Mouse (Mus musculus): ENCODE measurements at regions not wholly inside any gene's neighbourhood (a gene's known extent, or its start where the extent isn't known, plus 50 kb on each side); places are given as distances from the start of the nearest gene placed in this dataset.

DNA sequence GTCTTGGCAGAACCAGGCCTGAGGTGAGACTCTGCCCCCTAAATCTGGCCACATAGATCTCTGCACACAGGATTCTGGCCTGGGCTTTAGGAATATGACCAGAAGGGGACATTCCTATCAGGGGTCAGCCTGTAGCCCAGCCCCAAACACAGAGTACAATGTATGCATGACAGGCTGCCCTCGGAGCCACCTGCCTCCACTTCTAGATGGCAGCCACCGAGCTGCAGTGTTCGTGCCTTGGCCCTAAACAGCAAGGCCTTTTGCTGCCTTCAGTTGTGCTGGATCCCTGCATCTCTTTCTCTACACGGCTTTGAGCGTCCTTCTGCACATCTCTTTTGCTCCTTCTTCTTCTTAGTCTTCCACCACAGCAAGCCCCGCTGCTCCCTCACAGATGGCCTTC, 532.2 kb upstream of the 3110018I06Rik start:
- Histone ChIP-seq H3K36me3 (ENCODE audit: control insufficient read depth, insufficient read depth, low read length) (no peaks in the 10 kb centered on the region), H3K27ac (replicated peaks in 1 of 2; ENCODE audit: control insufficient read depth in 1 of 2, insufficient read depth in 1 of 2, low read depth in 2 of 2, low read length in 2 of 2) (no peak overlapping the region), H3K4me3 (ENCODE audit: control insufficient read depth in 1 of 2, insufficient read depth in 1 of 2, low read depth in 1 of 2, low read length in 2 of 2) (no peak overlapping the region), H3K9me3 (ENCODE audit: control insufficient read depth, low read length) (no peaks in the 10 kb centered on the region), H3K9ac (ENCODE audit: low read length) (no peak overlapping the region), H3K4me1 (ENCODE audit: control insufficient read depth in 2 of 2, insufficient read depth in 2 of 2, low read length in 2 of 2) (peaks cover 22 to 29% of the 10 kb centered on the region in 2 experiments; a peak in 3 of 4 replicates), H3K4me2 (ENCODE audit: low read length) (no peak overlapping the region), H3K27me3 (ENCODE audit: control insufficient read depth, insufficient read depth, low read length) (no peaks in the 10 kb centered on the region)
- WGBS = 73% methylated on average over 6 of the region's 6 CpGs
- ATAC-seq (ENCODE audit: insufficient number of reproducible peaks, insufficient read depth, low FRiP score, low read depth) = no peak

GRCm38 (mm10) chr12:106961991-106962390, 526.4 kb upstream of the 3110018I06Rik start:
- Histone ChIP-seq H3K9ac (ENCODE audit: low read length) (no peak overlapping the region), H3K27ac (replicated peaks in 1 of 2; ENCODE audit: control insufficient read depth in 1 of 2, insufficient read depth in 1 of 2, low read depth in 2 of 2, low read length in 2 of 2) (no peak overlapping the region), H3K4me3 (ENCODE audit: control insufficient read depth in 1 of 2, insufficient read depth in 1 of 2, low read depth in 1 of 2, low read length in 2 of 2) (no peak overlapping the region), H3K4me1 (ENCODE audit: control insufficient read depth in 2 of 2, insufficient read depth in 2 of 2, low read length in 2 of 2) (no peaks in the 10 kb centered on the region), H3K36me3 (ENCODE audit: control insufficient read depth, insufficient read depth, low read length) (no peaks in the 10 kb centered on the region), H3K27me3 (ENCODE audit: control insufficient read depth, insufficient read depth, low read length) (no peaks in the 10 kb centered on the region), H3K4me2 (ENCODE audit: low read length) (no peak overlapping the region), H3K9me3 (ENCODE audit: control insufficient read depth, low read length) (0 out of 2 replicates have a peak, but pooled peaks cover 5% of the 10 kb centered on the region)
- no peak for ATAC-seq (ENCODE audit: insufficient number of reproducible peaks, insufficient read depth, low FRiP score, low read depth)
- WGBS = 70% methylated on average over 4 of the region's 4 CpGs

DNA sequence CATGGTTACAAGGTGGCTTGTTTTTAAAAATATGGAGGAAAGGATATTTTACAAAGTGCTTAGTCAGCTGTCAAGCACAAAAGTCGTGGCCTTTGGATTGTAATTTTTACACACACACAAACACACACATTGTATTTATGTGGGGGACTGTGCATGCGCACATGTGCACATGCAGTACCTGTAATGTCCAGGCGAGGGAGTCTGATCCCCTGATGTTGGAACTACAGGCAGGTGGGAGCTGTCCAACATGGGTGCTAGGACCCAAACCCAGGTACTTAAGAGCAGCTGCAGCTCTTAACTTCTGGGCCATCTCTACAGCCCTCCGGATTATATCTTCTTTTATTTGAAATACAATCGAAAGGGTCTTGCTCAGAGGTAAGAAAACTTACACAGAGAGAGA, 524.7 kb upstream of the 3110018I06Rik start:
- no peak overlapping the region for H3K4me2 ChIP-seq (ENCODE audit: low read length)
- H3K36me3 ChIP-seq (ENCODE audit: control insufficient read depth, insufficient read depth, low read length) = no peaks in the 10 kb centered on the region
- no peak overlapping the region for H3K27ac ChIP-seq (replicated peaks in 1 of 2; ENCODE audit: control insufficient read depth in 1 of 2, insufficient read depth in 1 of 2, low read depth in 2 of 2, low read length in 2 of 2)
- H3K9me3 ChIP-seq (ENCODE audit: control insufficient read depth, low read length) = 0 out of 2 replicates have a peak, but pooled peaks cover 5% of the 10 kb centered on the region
- no peak overlapping the region for H3K4me3 ChIP-seq (ENCODE audit: control insufficient read depth in 1 of 2, insufficient read depth in 1 of 2, low read depth in 1 of 2, low read length in 2 of 2)
- no peaks in the 10 kb centered on the region for H3K27me3 ChIP-seq (ENCODE audit: control insufficient read depth, insufficient read depth, low read length)
- no peak overlapping the region for H3K9ac ChIP-seq (ENCODE audit: low read length)
- 58% methylated on average over 5 of the region's 5 CpGs for WGBS
- H3K4me1 ChIP-seq (ENCODE audit: control insufficient read depth in 2 of 2, insufficient read depth in 2 of 2, low read length in 2 of 2) = no peaks in the 10 kb centered on the region
- no peak for ATAC-seq (ENCODE audit: insufficient number of reproducible peaks, insufficient read depth, low FRiP score, low read depth)

DNA sequence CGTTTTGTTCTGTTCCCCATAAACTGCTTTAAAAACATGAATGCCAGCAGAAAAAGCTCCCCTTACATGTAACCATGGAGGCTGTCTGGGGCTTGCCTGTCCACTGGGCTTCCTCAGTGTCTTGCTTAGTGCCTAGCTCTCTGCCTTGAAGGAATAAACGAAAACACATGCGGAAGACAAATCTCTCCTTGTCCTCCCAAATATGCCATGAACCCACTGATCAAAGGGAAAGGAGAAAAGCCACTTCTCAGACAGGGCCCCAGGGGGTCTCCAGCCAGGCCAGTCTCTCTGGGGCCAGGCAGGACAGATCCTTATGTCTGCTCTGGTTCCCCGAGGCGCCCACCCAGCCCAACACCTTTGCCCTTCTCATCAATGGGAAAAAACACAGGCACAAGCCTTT, 518.6 kb upstream of the 3110018I06Rik start:
- Histone ChIP-seq H3K9me3 (ENCODE audit: control insufficient read depth, low read length) (peaks cover 4% of the 10 kb centered on the region), H3K27ac (replicated peaks in 1 of 2; ENCODE audit: control insufficient read depth in 1 of 2, insufficient read depth in 1 of 2, low read depth in 2 of 2, low read length in 2 of 2) (no peak overlapping the region), H3K4me2 (ENCODE audit: low read length) (no peak overlapping the region), H3K4me3 (ENCODE audit: control insufficient read depth in 1 of 2, insufficient read depth in 1 of 2, low read depth in 1 of 2, low read length in 2 of 2) (no peak overlapping the region), H3K36me3 (ENCODE audit: control insufficient read depth, insufficient read depth, low read length) (no peaks in the 10 kb centered on the region), H3K9ac (ENCODE audit: low read length) (no peak overlapping the region), H3K27me3 (ENCODE audit: control insufficient read depth, insufficient read depth, low read length) (no peaks in the 10 kb centered on the region), H3K4me1 (ENCODE audit: control insufficient read depth in 2 of 2, insufficient read depth in 2 of 2, low read length in 2 of 2) (no peaks in the 10 kb centered on the region)
- ATAC-seq (ENCODE audit: insufficient number of reproducible peaks, insufficient read depth, low FRiP score, low read depth) = no peak
- 66% methylated on average over 5 of the region's 5 CpGs for WGBS

- Histone ChIP-seq H3K4me3 (ENCODE audit: control insufficient read depth in 1 of 2, insufficient read depth in 1 of 2, low read depth in 1 of 2, low read length in 2 of 2) (no peak overlapping the region), H3K4me1 (ENCODE audit: control insufficient read depth in 2 of 2, insufficient read depth in 2 of 2, low read length in 2 of 2) (no peaks in the 10 kb centered on the region), H3K36me3 (ENCODE audit: control insufficient read depth, insufficient read depth, low read length) (no peaks in the 10 kb centered on the region), H3K4me2 (ENCODE audit: low read length) (no peak overlapping the region), H3K27ac (replicated peaks in 1 of 2; ENCODE audit: control insufficient read depth in 1 of 2, insufficient read depth in 1 of 2, low read depth in 2 of 2, low read length in 2 of 2) (no peak overlapping the region), H3K27me3 (ENCODE audit: control insufficient read depth, insufficient read depth, low read length) (no peaks in the 10 kb centered on the region), H3K9me3 (ENCODE audit: control insufficient read depth, low read length) (no peaks in the 10 kb centered on the region), H3K9ac (ENCODE audit: low read length) (no peak overlapping the region)
- WGBS = 56% methylated on average over 3 of the region's 3 CpGs
- no peak for ATAC-seq (ENCODE audit: insufficient number of reproducible peaks, insufficient read depth, low FRiP score, low read depth)
Measured at GRCm38 (mm10) chr12:106992421-106992820, 496.0 kb upstream of the 3110018I06Rik start.

DNA sequence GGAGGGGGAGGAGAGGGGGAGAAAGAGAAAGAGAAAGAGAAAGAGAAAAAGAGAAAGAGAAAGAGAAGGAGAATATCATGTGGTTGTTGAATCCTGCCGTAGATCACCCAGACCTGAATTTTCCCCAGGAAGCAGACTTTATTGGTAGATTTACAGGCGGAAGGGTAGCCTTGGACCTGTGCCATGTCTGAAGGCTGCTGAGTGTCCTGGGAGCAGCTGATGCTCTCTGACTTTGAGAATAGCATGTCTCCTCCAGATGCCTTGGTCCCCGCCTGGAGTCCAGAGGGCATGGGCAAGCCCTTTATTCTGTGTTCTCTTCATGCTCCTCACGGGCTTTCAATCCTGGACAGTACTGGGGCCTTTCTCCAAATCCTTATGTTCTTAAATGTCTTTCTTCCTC, 495.4 kb upstream of the 3110018I06Rik start:
- no peak overlapping the region for H3K9ac ChIP-seq (ENCODE audit: low read length)
- H3K4me3 ChIP-seq (ENCODE audit: control insufficient read depth in 1 of 2, insufficient read depth in 1 of 2, low read depth in 1 of 2, low read length in 2 of 2) = no peak overlapping the region
- no peaks in the 10 kb centered on the region for H3K9me3 ChIP-seq (ENCODE audit: control insufficient read depth, low read length)
- H3K27ac ChIP-seq (replicated peaks in 1 of 2; ENCODE audit: control insufficient read depth in 1 of 2, insufficient read depth in 1 of 2, low read depth in 2 of 2, low read length in 2 of 2) = no peak overlapping the region
- ATAC-seq (ENCODE audit: insufficient number of reproducible peaks, insufficient read depth, low FRiP score, low read depth) = no peak
- no peak overlapping the region for H3K4me2 ChIP-seq (ENCODE audit: low read length)
- no peaks in the 10 kb centered on the region for H3K4me1 ChIP-seq (ENCODE audit: control insufficient read depth in 2 of 2, insufficient read depth in 2 of 2, low read length in 2 of 2)
- 65% methylated on average over 4 of the region's 4 CpGs for whole genome bisulfite sequencing
- H3K36me3 ChIP-seq (ENCODE audit: control insufficient read depth, insufficient read depth, low read length) = no peaks in the 10 kb centered on the region
- no peaks in the 10 kb centered on the region for H3K27me3 ChIP-seq (ENCODE audit: control insufficient read depth, insufficient read depth, low read length)

- peaks cover 8 to 10% of the 10 kb centered on the region in 2 experiments for H3K4me1 ChIP-seq (ENCODE audit: control insufficient read depth in 2 of 2, insufficient read depth in 2 of 2, low read length in 2 of 2)
- WGBS = 23% methylated on average over 20 of the region's 20 CpGs
- H3K4me2 ChIP-seq (ENCODE audit: low read length) = peak overlapping the region; percentile 59
- ATAC-seq (ENCODE audit: insufficient number of reproducible peaks, insufficient read depth, low FRiP score, low read depth) = no peak
- H3K9me3 ChIP-seq (ENCODE audit: control insufficient read depth, low read length) = no peaks in the 10 kb centered on the region
- H3K27me3 ChIP-seq (ENCODE audit: control insufficient read depth, insufficient read depth, low read length) = no peaks in the 10 kb centered on the region
- no peak overlapping the region for H3K27ac ChIP-seq (replicated peaks in 1 of 2; ENCODE audit: control insufficient read depth in 1 of 2, insufficient read depth in 1 of 2, low read depth in 2 of 2, low read length in 2 of 2)
- H3K36me3 ChIP-seq (ENCODE audit: control insufficient read depth, insufficient read depth, low read length) = no peaks in the 10 kb centered on the region
- no peak overlapping the region for H3K9ac ChIP-seq (ENCODE audit: low read length)
- H3K4me3 ChIP-seq (ENCODE audit: control insufficient read depth in 1 of 2, insufficient read depth in 1 of 2, low read depth in 1 of 2, low read length in 2 of 2) = peak overlapping the region; percentile 13 to 19; a peak in 2 of 4 replicates
Measured at GRCm38 (mm10) chr12:107010995-107011786, 477.2 kb upstream of the 3110018I06Rik start.

GRCm38 (mm10) chr12:107016801-107017200, 471.6 kb upstream of the 3110018I06Rik start:
- no peaks in the 10 kb centered on the region for H3K36me3 ChIP-seq (ENCODE audit: control insufficient read depth, insufficient read depth, low read length)
- H3K27me3 ChIP-seq (ENCODE audit: control insufficient read depth, insufficient read depth, low read length) = no peaks in the 10 kb centered on the region
- H3K4me1 ChIP-seq (ENCODE audit: control insufficient read depth in 2 of 2, insufficient read depth in 2 of 2, low read length in 2 of 2) = no peaks in the 10 kb centered on the region
- H3K9ac ChIP-seq (ENCODE audit: low read length) = no peak overlapping the region
- no peaks in the 10 kb centered on the region for H3K9me3 ChIP-seq (ENCODE audit: control insufficient read depth, low read length)
- ATAC-seq (ENCODE audit: insufficient number of reproducible peaks, insufficient read depth, low FRiP score, low read depth) = no peak
- H3K4me3 ChIP-seq (ENCODE audit: control insufficient read depth in 1 of 2, insufficient read depth in 1 of 2, low read depth in 1 of 2, low read length in 2 of 2) = no peak overlapping the region
- H3K4me2 ChIP-seq (ENCODE audit: low read length) = no peak overlapping the region
- 73% methylated on average over 2 of the region's 2 CpGs for WGBS
- H3K27ac ChIP-seq (replicated peaks in 1 of 2; ENCODE audit: control insufficient read depth in 1 of 2, insufficient read depth in 1 of 2, low read depth in 2 of 2, low read length in 2 of 2) = no peak overlapping the region
